Mouse (Mus musculus) embryonic facial prominence, embryonic 14.5 days (tissue): ENCODE results near the gene Bcar3. TPM values are rescaled to one million over a fixed set of nuclear protein-coding genes. Genes with fewer than 3 reads are reported as not detected.
A peak's percentile ranks its signal among the peaks of the same experiment; 100 is the strongest.

Experiments used
- ATAC-seq: fragments of 200-750 bp; cut with Nextera tagmentation; 2 replicates; pipeline ENCODE4 v1.8.0; 2017; ENCODE audit warnings: low read depth, moderate number of reproducible peaks, moderate TSS enrichment
- DNase-seq: peaks from one replicate; pipeline ENCODE4 v3.0.0-alpha.2; 2015; ENCODE audit warnings: low spot score
- H3K27ac ChIP-seq: fragments of 300-500 bp; sonication (generic); replicated peaks from 2 replicates; pipeline ENCODE4 v1.5.1; 2014; ENCODE audit warnings: low read depth, mild to moderate bottlenecking, low read length, moderate library complexity
- H3K27me3 ChIP-seq: fragments of 300-500 bp; sonication (generic); replicated peaks from 2 replicates; pipeline ENCODE4 v1.6.1; 2014; ENCODE audit warnings: low read length; ENCODE audit not compliant: control insufficient read depth, insufficient read depth
- H3K36me3 ChIP-seq: fragments of 300-500 bp; sonication (generic); 2 replicates; pipeline ENCODE4 v1.6.1; 2014; ENCODE audit warnings: low read length, mixed read lengths; ENCODE audit not compliant: control insufficient read depth, insufficient read depth
- H3K4me1 ChIP-seq: fragments of 300-500 bp; sonication (generic); 2 replicates; pipeline ENCODE4 v1.6.1; 2014; ENCODE audit warnings: antibody characterized with exemption, low read length; ENCODE audit not compliant: control insufficient read depth, insufficient read depth
- H3K4me2 ChIP-seq: fragments of 300-500 bp; sonication (generic); 2 replicates; pipeline ENCODE4 v1.6.1; 2014; ENCODE audit warnings: low read depth, mild to moderate bottlenecking, low read length, moderate library complexity, mixed read lengths
- H3K4me3 ChIP-seq: fragments of 300-500 bp; sonication (generic); 2 replicates; pipeline ENCODE4 v1.5.1; 2014; ENCODE audit warnings: low read depth, mild to moderate bottlenecking, low read length
- H3K9ac ChIP-seq: fragments of 300-500 bp; sonication (generic); 2 replicates; pipeline ENCODE4 v1.6.1; 2014; ENCODE audit warnings: low read depth, mild to moderate bottlenecking, low read length, moderate library complexity, mixed read lengths
- H3K9me3 ChIP-seq: fragments of 300-500 bp; sonication (generic); 2 replicates; pipeline ENCODE4 v1.6.1; 2016; ENCODE audit warnings: low read length; ENCODE audit not compliant: control insufficient read depth
- WGBS: fragments of 180-500 bp; shearing (Covaris S2); extraction: QIAGEN DNeasy Blood & Tissue Kit; methylation state at CpG from one replicate; pipeline ENCODE4 v1.1.7; 2014; 5-methylcytosine and 5-hydroxymethylcytosine counted together
- polyA plus RNA-seq: library from polyadenylated mRNA; unstranded; fragments of >200 nt; fragmentation: Nextera tagmentation; extraction: Ambion mirVana; gene quantifications from 2 replicates; pipeline ENCODE4 v1.2.1, GENCODE M21; 2014

Bcar3 gene
- polyA plus RNA-seq: 10.0 and 11.3 TPM in 2 replicates

GRCm38 (mm10) chr3:122293954-122294850, at the start of gene Bcar3:
TSS of gene Bcar3 (plus strand) at chr3:122294136.
- H3K27ac ChIP-seq: peak within 1 kb of the TSS; percentile 96
- 3% methylated on average over 31 of the region's 37 CpGs for WGBS

GRCm38 (mm10) chr3:122244759-122245158, 49.2 kb upstream of the Bcar3 start:
- no peaks in the 10 kb centered on the region for H3K36me3 ChIP-seq
- peak overlapping the region; percentile 17 for H3K9ac ChIP-seq
- peak overlapping the region; percentile 77; the same call in 1 of the 2 replicates for H3K27ac ChIP-seq
- DNase-seq: no peak
- peaks cover 10% of the 10 kb centered on the region for H3K4me1 ChIP-seq
- H3K9me3 ChIP-seq: no peaks in the 10 kb centered on the region
- WGBS: 46% methylated on average over 6 of the region's 6 CpGs
- no peaks in the 10 kb centered on the region for H3K27me3 ChIP-seq
- H3K4me3 ChIP-seq: peak overlapping the region; percentile 76
- ATAC-seq: no peak
- H3K4me2 ChIP-seq: peak overlapping the region; percentile 81

More at GRCm38 (mm10) chr3:122293954-122294850, at the start of gene Bcar3:
- Histone ChIP-seq H3K4me3 (peak within 1 kb of the TSS; percentile 81), H3K27me3 (no peaks in the 10 kb centered on the region), H3K4me2 (peak within 1 kb of the TSS; percentile 63), H3K9ac (peak within 1 kb of the TSS; percentile 87), H3K36me3 (no peaks in the 10 kb centered on the region), H3K4me1 (0 out of 2 replicates have a peak, but pooled peaks cover 5% of the 10 kb centered on the region), H3K9me3 (no peaks in the 10 kb centered on the region)
- DNase-seq (peak; percentile 99), ATAC-seq (peak; percentile 85)

- DNase-seq: peak; percentile 97
- peak within 1 kb of the TSS; percentile 76 for H3K4me3 ChIP-seq
- peak within 1 kb of the TSS; percentile 81 for H3K4me2 ChIP-seq
- no peaks in the 10 kb centered on the region for H3K36me3 ChIP-seq
- H3K27me3 ChIP-seq: no peaks in the 10 kb centered on the region
- WGBS: 0% methylated on average over 16 of the region's 90 CpGs
- H3K9ac ChIP-seq: peak within 1 kb of the TSS; percentile 80
- H3K27ac ChIP-seq: peak within 1 kb of the TSS; percentile 77
- peak; percentile 98 for ATAC-seq
- peaks cover 10% of the 10 kb centered on the region for H3K4me1 ChIP-seq
- no peaks in the 10 kb centered on the region for H3K9me3 ChIP-seq
Measured at GRCm38 (mm10) chr3:122245215-122245877, 48.6 kb upstream of the Bcar3 start, which contains the start of gene Gclm. TSS of gene Gclm (plus strand) at chr3:122245557.

GRCm38 (mm10) chr3:122245878-122246332, 48.0 kb upstream of the Bcar3 start:
- peak overlapping the region; percentile 80 for H3K9ac ChIP-seq
- H3K36me3 ChIP-seq: no peaks in the 10 kb centered on the region
- no peaks in the 10 kb centered on the region for H3K9me3 ChIP-seq
- H3K4me3 ChIP-seq: peak overlapping the region; percentile 76
- ATAC-seq (peak; percentile 35), DNase-seq (peak; percentile 54)
- peaks cover 10% of the 10 kb centered on the region for H3K4me1 ChIP-seq
- no peaks in the 10 kb centered on the region for H3K27me3 ChIP-seq
- peak overlapping the region; percentile 81 for H3K4me2 ChIP-seq
- H3K27ac ChIP-seq: peak overlapping the region; percentile 77
- 0% methylated on average over 16 of the region's 50 CpGs for WGBS

- no peak for ATAC-seq
- no peaks in the 10 kb centered on the region for H3K27me3 ChIP-seq
- no peak overlapping the region for H3K27ac ChIP-seq
- 28% methylated on average over 6 of the region's 6 CpGs for WGBS
- peak overlapping the region; percentile 80 for H3K9ac ChIP-seq
- H3K4me3 ChIP-seq: peak overlapping the region; percentile 76
- no peaks in the 10 kb centered on the region for H3K36me3 ChIP-seq
- H3K9me3 ChIP-seq: no peaks in the 10 kb centered on the region
- peaks cover 10% of the 10 kb centered on the region for H3K4me1 ChIP-seq
- DNase-seq: no peak
- H3K4me2 ChIP-seq: peak overlapping the region; percentile 81
Measured at GRCm38 (mm10) chr3:122246406-122246805, 47.5 kb upstream of the Bcar3 start.

GRCm38 (mm10) chr3:122246986-122247767, 46.8 kb upstream of the Bcar3 start:
- no peak for ATAC-seq
- H3K9me3 ChIP-seq: no peaks in the 10 kb centered on the region
- H3K36me3 ChIP-seq: no peaks in the 10 kb centered on the region
- 0 out of 2 replicates have a peak overlapping the region, but pooled peaks have one; percentile 14 for H3K9ac ChIP-seq
- H3K27me3 ChIP-seq: no peaks in the 10 kb centered on the region
- H3K4me1 ChIP-seq: peaks cover 10% of the 10 kb centered on the region
- WGBS: 64% methylated on average over 12 of the region's 12 CpGs
- H3K4me3 ChIP-seq: peak overlapping the region; percentile 76; the same call in 1 of the 2 replicates
- no peak overlapping the region for H3K27ac ChIP-seq
- peak overlapping the region; percentile 81 for H3K4me2 ChIP-seq
- no peak for DNase-seq

GRCm38 (mm10) chr3:122247768-122248100, 46.2 kb upstream of the Bcar3 start:
- peaks cover 10% of the 10 kb centered on the region for H3K4me1 ChIP-seq
- ATAC-seq (no peak), DNase-seq (no peak)
- peak overlapping the region; percentile 20; the same call in 1 of the 2 replicates for H3K4me2 ChIP-seq
- 98% methylated on average over 2 of the region's 2 CpGs for WGBS
- no peaks in the 10 kb centered on the region for H3K9me3 ChIP-seq
- no peak overlapping the region for H3K4me3 ChIP-seq
- 0 out of 2 replicates have a peak overlapping the region, but pooled peaks have one; percentile 14 for H3K9ac ChIP-seq
- H3K36me3 ChIP-seq: no peaks in the 10 kb centered on the region
- no peak overlapping the region for H3K27ac ChIP-seq
- no peaks in the 10 kb centered on the region for H3K27me3 ChIP-seq
